Mouse (Mus musculus): ENCODE data around the gene Iqcn.

- no peak for TF ChIP-seq EP300 (IDR thresholded peaks at IDR 0.05; ENCODE audit: insufficient read depth, low read depth, low read length)
- no peak for TF ChIP-seq POLR2A (IDR thresholded peaks at IDR 0.05; ENCODE audit: insufficient read depth, low read depth, low read length)
- no peak for TF ChIP-seq CTCF (IDR thresholded peaks at IDR 0.05)
Measured at GRCm38 (mm10) chr8:70677451-70678080, 25.7 kb upstream of the Iqcn start.
